Mouse (Mus musculus): ENCODE measurements around the gene Setx.

Setx gene

DNA sequence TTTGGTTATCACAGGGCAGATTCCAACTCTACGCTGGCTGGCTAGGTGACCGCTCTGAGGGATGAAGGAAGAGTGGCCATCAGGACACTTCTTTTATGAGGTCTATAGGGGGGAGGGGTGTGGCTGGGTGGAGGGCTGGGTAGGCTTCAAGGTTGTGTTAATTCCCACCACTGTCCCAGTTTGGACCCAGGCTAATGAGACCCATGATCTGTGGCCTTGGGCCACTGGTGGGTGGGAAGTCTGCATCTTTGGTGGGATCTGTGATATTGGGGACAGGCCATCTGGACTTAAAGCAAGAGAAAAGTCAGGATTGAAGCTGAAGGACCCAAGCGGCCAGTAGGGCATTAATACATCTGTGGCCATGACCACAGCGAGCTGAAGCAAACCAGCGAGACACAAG, 94.8 kb downstream of the Setx start:
- DNase-seq = no peak

DNA sequence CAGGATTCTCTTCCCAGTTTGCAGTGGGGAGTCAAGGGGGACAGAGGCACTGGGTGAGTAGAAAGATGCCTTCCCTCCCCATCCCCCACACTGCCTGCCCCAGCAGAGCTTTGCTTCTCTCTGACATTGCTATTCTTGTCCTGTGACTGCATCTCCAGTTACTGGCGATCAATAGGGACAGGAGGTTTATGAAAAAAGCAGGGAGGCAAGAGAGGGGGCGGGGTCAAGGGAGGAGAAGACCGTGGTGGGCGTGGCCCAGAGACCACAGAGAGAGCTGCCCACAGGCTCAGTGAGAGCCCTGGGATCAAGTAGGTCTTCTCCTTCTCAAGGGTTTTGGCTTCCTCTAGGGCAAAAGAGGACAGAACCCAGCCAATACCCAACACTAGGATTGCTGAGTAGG, 98.3 kb downstream of the Setx start:
- no peak for DNase-seq

DNA sequence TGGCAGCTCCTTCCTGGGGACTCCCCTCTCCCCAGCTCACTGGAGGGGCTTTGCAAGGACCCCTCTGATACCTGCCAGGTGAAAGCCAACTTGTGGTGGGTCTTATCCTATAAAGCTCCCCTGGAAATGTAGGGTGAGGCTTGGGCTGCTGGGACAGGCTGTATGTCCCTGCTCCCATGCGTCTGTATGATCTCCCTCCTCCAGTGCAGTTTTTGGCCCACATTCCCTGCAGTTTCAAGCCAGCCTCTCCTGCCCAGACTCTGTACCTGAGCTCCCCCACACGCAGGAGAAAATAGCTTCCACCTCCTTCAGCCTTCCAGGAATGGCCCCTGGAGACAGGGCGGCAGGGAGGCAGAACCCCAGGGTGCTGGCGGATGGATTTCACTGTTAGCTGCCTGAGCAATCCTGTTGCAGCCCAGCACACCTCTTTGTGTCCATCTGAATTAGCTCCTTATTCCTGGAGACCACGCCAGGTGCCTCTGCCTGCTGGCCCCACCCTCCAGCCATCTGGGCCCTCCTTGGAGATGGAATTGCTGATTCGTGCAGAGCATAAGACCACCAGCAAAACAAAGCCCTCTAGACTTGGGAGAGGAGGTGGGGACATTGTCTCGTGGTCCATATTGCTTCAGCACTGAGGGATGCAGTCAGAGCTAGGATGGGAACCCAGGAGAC, 99.7 kb downstream of the Setx start:
- DNase-seq = no peak

DNA sequence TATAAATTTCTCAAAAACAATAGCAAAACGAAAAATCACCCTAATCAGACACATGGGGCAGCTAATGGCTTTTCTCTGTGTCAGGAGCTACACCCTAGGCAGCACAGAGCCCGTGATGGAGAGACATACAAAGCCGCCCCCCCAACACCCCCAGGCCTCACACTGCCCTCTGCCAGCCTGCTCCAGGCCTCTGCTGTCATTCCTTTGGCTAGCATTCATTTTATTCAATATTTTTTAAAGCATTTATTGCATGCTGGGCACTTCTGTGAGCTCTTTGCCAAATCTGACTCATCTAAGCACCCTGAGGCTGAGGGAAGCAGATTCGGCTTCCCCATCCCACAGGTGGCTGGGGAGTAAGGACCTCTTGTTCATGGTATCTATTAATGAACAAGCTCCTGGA, 102.7 kb downstream of the Setx start:
- DNase-seq = no peak

DNA sequence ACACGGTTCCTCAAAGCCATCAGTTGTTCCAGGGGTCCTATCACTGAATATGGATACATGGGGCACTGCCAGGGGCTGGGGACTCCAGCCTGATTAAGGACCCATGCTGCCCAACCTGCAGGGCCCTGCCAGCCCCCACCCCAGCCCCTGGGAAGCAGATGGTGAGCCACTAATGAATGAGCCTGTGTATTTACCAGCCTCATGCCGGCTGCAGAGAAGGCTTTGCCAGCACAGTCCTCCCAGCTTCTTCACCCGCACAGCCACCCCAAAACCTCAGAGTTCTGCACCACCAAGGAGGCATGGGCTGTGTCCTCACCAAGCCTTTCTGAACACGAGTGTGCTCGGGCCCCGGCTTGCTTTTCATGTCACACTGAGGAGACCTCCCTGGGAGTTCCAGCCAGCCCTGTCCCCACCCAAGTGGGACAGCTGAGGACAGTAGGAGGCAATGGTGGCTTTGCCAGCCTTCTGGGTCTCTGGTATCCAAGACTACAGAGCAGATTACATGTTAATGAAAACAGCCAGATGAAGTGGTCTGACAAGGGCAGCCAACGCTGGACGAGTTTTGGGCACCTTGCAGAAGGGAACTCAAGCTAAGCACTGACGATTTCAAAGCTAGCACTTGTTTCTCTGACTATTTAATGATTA, 106.3 kb downstream of the Setx start:
- no peak for DNase-seq

Measured in thymus, adult 18-20 months (tissue).